Mouse (Mus musculus) liver, adult 2 months (tissue): ENCODE data around the gene Sdhaf1. TPM values are rescaled to one million over a fixed set of nuclear protein-coding genes. Genes with fewer than 3 reads are reported as not detected.

ENCODE experiments used
- DNase-seq: peaks from one replicate; pipeline ENCODE4 v3.0.0-alpha.2; 2011; ENCODE audit warnings: low read depth, low spot score; ENCODE audit errors: extremely low read depth
- H3K27ac ChIP-seq: fragments of 200-500 bp; replicated peaks from 2 replicates; pipeline ENCODE4 v1.5.1; 2012; ENCODE audit warnings: low read depth, mild to moderate bottlenecking, control low read depth, inconsistent platforms, low read length; ENCODE audit not compliant: insufficient read depth
- H3K27me3 ChIP-seq: fragments of 200-500 bp; 2 replicates; pipeline ENCODE4 v1.6.1; 2012; ENCODE audit warnings: mild to moderate bottlenecking, moderate library complexity, low read length, inconsistent platforms; ENCODE audit not compliant: control insufficient read depth, insufficient read depth
- H3K36me3 ChIP-seq: fragments of 200-500 bp; 2 replicates; pipeline ENCODE4 v1.6.1; 2012; ENCODE audit warnings: low read length, inconsistent platforms; ENCODE audit not compliant: control insufficient read depth, insufficient read depth
- H3K4me1 ChIP-seq: fragments of 200-500 bp; 2 replicates; pipeline ENCODE4 v1.6.1; 2011; ENCODE audit warnings: low read length; ENCODE audit not compliant: control insufficient read depth, insufficient read depth
- H3K4me3 ChIP-seq: fragments of 200-500 bp; 2 replicates; pipeline ENCODE4 v1.5.1; 2011; ENCODE audit warnings: low read depth, mild to moderate bottlenecking, control low read depth, low read length, moderate library complexity; ENCODE audit not compliant: insufficient read depth
- H3K79me2 ChIP-seq: fragments of 200-500 bp; 2 replicates; pipeline ENCODE4 v1.6.1; 2012; ENCODE audit warnings: inconsistent platforms, mild to moderate bottlenecking, low read length, moderate library complexity; ENCODE audit not compliant: control insufficient read depth, insufficient read depth
- H3K9ac ChIP-seq: fragments of 200-500 bp; 2 replicates; pipeline ENCODE4 v1.6.1; 2012; ENCODE audit warnings: low read depth, mild to moderate bottlenecking, control low read depth, inconsistent platforms, low read length
- CTCF ChIP-seq: fragments of 200-500 bp; IDR thresholded peaks from 2 replicates; pipeline ENCODE4 v1.5.1; 2011; ENCODE audit warnings: low read depth, low read length, control low read depth
- POLR2A ChIP-seq: fragments of 200-500 bp; IDR thresholded peaks from 2 replicates; pipeline ENCODE4 v1.6.1; 2011; ENCODE audit warnings: low read length, control low read depth; ENCODE audit not compliant: insufficient read depth; ENCODE audit errors: extremely low read depth
- WGBS: fragments of 180-500 bp; shearing (Covaris S2); methylation state at CpG from one replicate; pipeline ENCODE4 v1.1.7; 2018; 5-methylcytosine and 5-hydroxymethylcytosine counted together
- polyA plus RNA-seq: library from polyadenylated mRNA; depleted of rRNA; stranded (reverse); fragments of >200 nt; gene quantifications from 2 replicates; pipeline ENCODE4 v1.2.3, GENCODE M21; 2012
- total RNA-seq: library from RNA; depleted of rRNA; stranded (reverse); fragments of >200 nt; gene quantifications from 2 replicates; pipeline ENCODE4 v1.2.3, GENCODE M21; 2014

Sdhaf1 gene
- total and polyA plus RNA-seq, 2 experiments: 4.0 to 15.8 TPM

DNA sequence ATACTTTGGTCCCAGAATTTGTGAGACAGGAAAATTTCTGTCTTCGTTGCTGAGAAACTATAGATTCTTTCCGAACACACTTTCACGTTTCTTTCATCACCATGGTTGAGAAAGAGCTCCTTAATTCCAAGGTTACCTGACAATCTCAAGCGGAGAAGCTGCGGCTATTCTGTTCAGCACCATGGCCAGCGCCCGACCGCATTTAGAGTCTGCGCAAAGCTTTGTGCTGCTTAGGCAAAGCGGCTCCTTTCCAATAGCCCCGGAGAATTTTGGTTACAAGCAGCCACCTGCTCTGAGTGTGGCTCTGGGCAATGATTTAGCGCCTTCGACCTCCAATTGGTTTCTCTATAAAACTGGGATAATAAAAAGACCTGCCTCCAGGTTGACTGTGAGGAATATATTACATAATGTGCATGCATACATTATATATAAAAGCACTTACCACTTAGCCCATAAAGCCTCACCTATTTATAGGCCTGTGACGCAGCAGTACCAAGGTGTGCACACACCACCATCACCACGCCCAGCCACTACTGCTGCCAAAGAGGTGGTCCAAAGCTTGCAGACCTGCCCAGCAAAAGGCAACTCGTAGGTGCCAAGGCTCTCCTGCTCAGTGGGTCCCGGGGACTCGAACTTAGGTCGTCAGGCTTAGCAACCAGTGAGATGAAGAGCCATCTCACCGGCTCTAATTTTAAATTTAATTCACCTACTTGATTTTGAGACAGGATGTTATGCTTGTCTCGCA, 23.1 kb upstream of the Sdhaf1 start:
- TF ChIP-seq POLR2A: no peak
- TF ChIP-seq CTCF: 0 out of 2 replicates have a peak, but pooled peaks have one; percentile 10
- Histone ChIP-seq H3K36me3 (no peaks in the 10 kb centered on the region), H3K4me1 (no peaks in the 10 kb centered on the region), H3K27me3 (no peaks in the 10 kb centered on the region), H3K79me2 (no peaks in the 10 kb centered on the region), H3K9ac (no peak overlapping the region), H3K27ac (no peak overlapping the region), H3K4me3 (no peak overlapping the region)
- WGBS: 22% methylated on average over 21 of the region's 21 CpGs
- DNase-seq: peak; percentile 23

DNA sequence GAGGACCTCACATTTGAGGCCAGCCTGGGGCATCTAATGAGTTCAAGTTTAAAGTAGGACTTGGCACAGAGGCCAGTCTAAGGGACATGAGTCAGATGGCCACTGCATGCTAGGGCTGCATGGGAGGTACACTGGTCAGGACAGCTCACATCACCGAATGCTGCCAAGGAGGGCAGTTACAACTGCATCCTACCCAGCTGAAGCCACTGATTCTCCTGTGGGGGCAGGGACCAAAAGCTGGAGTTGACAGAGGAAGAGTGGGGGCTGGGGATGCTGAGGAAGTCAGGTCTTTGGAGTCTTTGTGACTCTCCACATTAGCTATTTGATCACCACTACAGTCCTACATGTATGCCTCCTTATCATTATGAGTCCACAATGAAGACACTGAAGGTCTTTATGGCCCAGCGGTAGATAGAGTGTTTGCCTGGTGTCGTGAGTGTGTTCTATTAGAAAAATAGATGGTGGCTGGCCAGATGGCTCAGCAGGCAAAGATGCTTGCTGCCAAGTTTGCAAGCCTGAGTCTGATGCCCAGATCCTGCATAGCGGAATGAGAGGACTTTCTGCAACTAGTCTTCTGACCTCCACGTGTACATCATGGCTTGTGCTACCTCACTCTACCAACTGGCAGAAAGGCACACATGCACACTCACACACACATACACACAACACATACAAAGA, 15.9 kb upstream of the Sdhaf1 start:
- 71% methylated on average over 5 of the region's 5 CpGs for WGBS
- no peaks in the 10 kb centered on the region for H3K27me3 ChIP-seq
- H3K9ac ChIP-seq: no peak overlapping the region
- H3K4me3 ChIP-seq: no peak overlapping the region
- no peak for DNase-seq
- no peaks in the 10 kb centered on the region for H3K4me1 ChIP-seq
- TF ChIP-seq POLR2A: no peak
- TF ChIP-seq CTCF: no peak
- no peak overlapping the region for H3K27ac ChIP-seq
- no peaks in the 10 kb centered on the region for H3K36me3 ChIP-seq
- no peaks in the 10 kb centered on the region for H3K79me2 ChIP-seq

GRCm38 (mm10) chr7:30336384-30336783, 12.7 kb upstream of the Sdhaf1 start:
- no peaks in the 10 kb centered on the region for H3K36me3 ChIP-seq
- no peak overlapping the region for H3K4me3 ChIP-seq
- H3K4me1 ChIP-seq: no peaks in the 10 kb centered on the region
- H3K27ac ChIP-seq: no peak overlapping the region
- no peaks in the 10 kb centered on the region for H3K27me3 ChIP-seq
- H3K9ac ChIP-seq: no peak overlapping the region
- TF ChIP-seq POLR2A: no peak
- TF ChIP-seq CTCF: peak; percentile 89
- no peaks in the 10 kb centered on the region for H3K79me2 ChIP-seq
- 2% methylated on average over 9 of the region's 9 CpGs for WGBS
- peak; percentile 62 for DNase-seq

- Histone ChIP-seq H3K27ac (no peak overlapping the region), H3K4me1 (no peaks in the 10 kb centered on the region), H3K4me3 (no peak overlapping the region), H3K36me3 (no peaks in the 10 kb centered on the region), H3K79me2 (no peaks in the 10 kb centered on the region), H3K27me3 (no peaks in the 10 kb centered on the region), H3K9ac (no peak overlapping the region)
- no peak for DNase-seq
- TF ChIP-seq CTCF: no peak
- no peak for TF ChIP-seq POLR2A
- 81% methylated on average over 6 of the region's 6 CpGs for WGBS
Measured at GRCm38 (mm10) chr7:30335688-30336087, 12.0 kb upstream of the Sdhaf1 start.

DNA sequence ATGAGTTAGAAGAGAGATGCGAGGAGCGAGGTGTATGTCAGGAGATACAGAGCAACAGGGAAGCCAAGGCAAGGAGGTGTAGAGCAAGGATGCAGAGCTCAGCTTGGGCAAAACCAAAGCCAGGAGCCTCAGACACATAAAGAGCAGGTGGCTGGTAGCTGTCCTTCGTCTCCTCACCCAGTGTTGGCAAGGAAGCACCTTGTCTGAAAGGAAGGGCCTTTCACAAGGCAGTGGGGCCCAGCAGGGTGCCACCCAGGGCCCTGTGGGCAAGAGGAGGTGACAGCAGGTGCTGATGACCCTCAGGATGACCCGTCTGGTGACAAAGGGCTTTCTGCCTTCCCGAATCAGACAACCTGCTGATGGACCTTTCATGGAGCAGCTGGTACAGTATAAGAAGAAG, 10.9 kb upstream of the Sdhaf1 start:
- TF ChIP-seq POLR2A (no peak), CTCF (no peak)
- H3K27me3 ChIP-seq: no peaks in the 10 kb centered on the region
- H3K27ac ChIP-seq: no peak overlapping the region

GRCm38 (mm10) chr7:30333436-30333835, 9.7 kb upstream of the Sdhaf1 start:
- Histone ChIP-seq H3K4me1 (no peaks in the 10 kb centered on the region), H3K4me3 (no peak overlapping the region), H3K36me3 (no peaks in the 10 kb centered on the region), H3K79me2 (no peaks in the 10 kb centered on the region), H3K27ac (no peak overlapping the region), H3K27me3 (no peaks in the 10 kb centered on the region), H3K9ac (no peak overlapping the region)
- TF ChIP-seq POLR2A (no peak), CTCF (no peak)
- peak; percentile 33 for DNase-seq
- WGBS: 11% methylated on average over 4 of the region's 4 CpGs

More for the DNA sequence above, 10.9 kb upstream of the Sdhaf1 start:
- no peaks in the 10 kb centered on the region for H3K79me2 ChIP-seq
- H3K9ac ChIP-seq: no peak overlapping the region
- no peaks in the 10 kb centered on the region for H3K36me3 ChIP-seq
- H3K4me1 ChIP-seq: no peaks in the 10 kb centered on the region
- H3K4me3 ChIP-seq: no peak overlapping the region
- WGBS: 75% methylated on average over 5 of the region's 5 CpGs
- DNase-seq: no peak
